Mouse (Mus musculus): ENCODE results near the gene Gm21943. TPM values are rescaled to one million over a fixed set of nuclear protein-coding genes. Genes with fewer than 3 reads are reported as not detected.
"Not testable (repeated sequence)": the region's sequence is repeated elsewhere in the genome, so short reads cannot be mapped to it uniquely, and the experiment has no call there.

Gene Gm21943
- total RNA-seq (2022), result not detected

- DNase-seq (ENCODE audit: low spot score in 2 of 2), result not testable (repeated sequence)
Observed at GRCm38 (mm10) chrY:57533644-57534043, at the start of gene Gm21943. TSS of gene Gm21943 (minus strand) at chrY:57533744.

Other genes starting within 250 kb of the Gm21943 start
- not detected for gene Gm28961, start 172.0 kb upstream of the Gm21943 start, total RNA-seq (2022)